Mouse (Mus musculus): ENCODE results near the gene Slc26a3.
A peak's percentile ranks its signal among the peaks of the same experiment; 100 is the strongest.
"Not testable (repeated sequence)": the region's sequence is repeated elsewhere in the genome, so short reads cannot be mapped to it uniquely, and the experiment has no call there.

The Slc26a3 gene

DNA sequence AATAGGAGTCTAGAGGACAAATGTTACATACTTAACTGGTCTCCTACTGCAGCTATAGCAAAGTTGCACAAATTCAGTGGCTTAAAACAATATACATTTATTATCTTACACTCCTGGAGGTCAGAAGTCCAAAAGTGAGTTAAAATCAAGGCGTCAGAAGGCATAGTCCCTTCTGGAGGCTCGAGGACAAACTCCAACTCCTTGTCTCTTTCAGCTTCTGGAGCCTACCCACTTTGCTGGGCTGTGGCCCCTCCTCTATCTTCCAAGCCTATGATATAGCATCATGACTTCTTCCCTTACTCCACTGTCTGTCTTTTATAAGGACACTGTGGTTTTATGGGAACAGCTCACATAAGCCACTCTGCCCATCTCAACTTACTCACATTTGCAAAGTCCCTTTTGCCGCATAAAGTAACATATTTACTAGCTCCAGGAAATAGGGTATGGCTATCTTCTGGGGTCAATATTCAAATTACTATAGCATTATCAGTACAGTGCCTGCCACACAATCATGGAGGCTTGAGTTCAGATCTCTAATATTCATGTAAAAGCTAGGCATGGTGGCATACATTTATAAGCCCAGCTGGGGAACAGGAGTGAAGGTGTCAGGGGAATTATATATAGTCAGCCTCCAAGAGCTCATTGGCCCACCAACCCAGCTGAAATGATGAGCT, 31.4 kb downstream of the Slc26a3 start:
- DNase-seq (ENCODE audit: low read depth, low spot score): no peak

GRCm38 (mm10) chr12:31437791-31438190, 47.1 kb downstream of the Slc26a3 start:
- no peak for DNase-seq (ENCODE audit: low read depth, low spot score)

- DNase-seq (ENCODE audit: low read depth, low spot score): no peak
Observed at GRCm38 (mm10) chr12:31439612-31440011, 48.9 kb downstream of the Slc26a3 start.

GRCm38 (mm10) chr12:31444131-31444546, 53.5 kb downstream of the Slc26a3 start:
- DNase-seq (ENCODE audit: low read depth, low spot score): peak; percentile 74

DNA sequence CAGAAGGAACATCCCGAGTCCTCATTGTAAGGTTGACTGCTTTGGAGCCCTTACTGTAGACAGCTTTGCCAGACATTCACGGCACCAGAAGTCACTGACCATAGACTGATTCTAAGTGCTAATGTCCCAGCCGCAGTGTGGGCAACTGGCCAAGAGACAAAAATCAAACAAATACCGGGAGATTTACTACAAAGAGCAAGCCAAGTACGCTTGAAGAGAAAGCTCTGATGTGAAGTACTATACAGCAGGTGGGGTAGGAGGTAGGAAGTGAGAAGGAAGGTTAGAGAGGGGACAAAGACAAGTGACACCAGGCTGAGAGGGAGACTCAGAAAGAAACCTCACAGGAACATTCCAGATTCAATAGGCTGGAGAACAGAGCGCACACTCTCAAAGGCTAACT, 54.2 kb downstream of the Slc26a3 start:
- DNase-seq (ENCODE audit: low read depth, low spot score): no peak

- DNase-seq (ENCODE audit: low read depth, low spot score): no peak
Observed at GRCm38 (mm10) chr12:31449341-31449740, 58.7 kb downstream of the Slc26a3 start.

DNA sequence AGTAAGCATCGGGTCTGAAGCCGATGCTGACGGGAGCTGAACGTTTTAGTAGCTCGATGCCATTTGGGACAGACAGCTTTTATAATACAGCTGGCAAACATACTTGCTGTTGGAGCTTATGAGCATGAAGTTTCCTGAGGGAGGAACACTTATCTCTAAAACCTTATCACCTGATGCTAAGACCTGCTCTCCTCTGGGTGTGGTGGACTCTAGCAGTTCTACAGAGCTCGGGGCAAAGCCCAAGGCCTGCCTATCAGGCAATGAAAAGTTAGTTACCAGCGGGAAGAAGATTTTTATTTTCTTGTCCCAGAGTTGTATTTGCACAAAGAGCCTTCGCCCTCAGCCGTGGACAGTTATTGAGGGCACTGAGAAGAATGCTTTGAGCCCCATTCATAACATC, 65.6 kb downstream of the Slc26a3 start:
- DNase-seq (ENCODE audit: low read depth, low spot score): no peak

- no peak for DNase-seq (ENCODE audit: low read depth, low spot score)
Observed at GRCm38 (mm10) chr12:31458474-31458873, 67.8 kb downstream of the Slc26a3 start.

DNA sequence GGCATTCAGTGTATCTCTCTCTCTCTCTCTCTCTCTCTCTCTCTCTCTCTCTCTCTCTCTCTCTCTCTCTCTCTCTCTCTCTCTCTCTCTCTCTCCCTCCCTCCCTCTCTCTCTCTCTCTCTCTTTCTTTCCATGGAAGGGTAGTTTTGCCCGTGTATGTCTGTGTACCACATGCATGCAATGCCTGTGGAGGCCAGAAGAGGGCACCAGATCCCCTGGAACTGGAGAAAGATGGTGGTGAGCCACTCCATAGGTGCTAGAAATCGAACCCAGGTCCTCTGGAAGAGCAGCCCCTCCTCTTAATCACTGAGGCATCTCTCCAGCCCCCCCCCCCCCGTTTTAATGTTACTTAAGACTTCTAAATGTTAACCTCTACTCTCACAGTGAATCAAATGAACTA, 69.6 kb downstream of the Slc26a3 start:
- DNase-seq (ENCODE audit: low read depth, low spot score): not testable (repeated sequence)

DNA sequence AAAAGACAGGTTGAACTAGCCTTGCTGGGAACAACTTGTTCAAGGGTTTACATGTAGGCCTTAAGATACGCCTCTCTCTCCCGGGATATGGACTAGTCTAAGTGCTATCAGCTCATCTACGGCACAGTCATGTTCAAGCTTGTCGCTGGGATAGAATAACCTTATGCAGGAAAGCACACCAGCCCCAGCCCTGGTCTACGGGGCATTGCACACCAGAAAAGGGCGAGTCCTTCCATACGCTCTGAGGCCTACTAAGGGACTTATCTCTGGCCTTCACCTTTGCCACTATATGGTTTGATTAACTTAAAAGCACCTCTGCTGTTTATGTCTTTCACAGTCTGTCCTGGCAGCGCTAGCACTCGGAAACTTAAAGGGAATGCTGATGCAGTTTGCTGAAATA, 70.7 kb downstream of the Slc26a3 start:
- no peak for DNase-seq (ENCODE audit: low read depth, low spot score)

DNA sequence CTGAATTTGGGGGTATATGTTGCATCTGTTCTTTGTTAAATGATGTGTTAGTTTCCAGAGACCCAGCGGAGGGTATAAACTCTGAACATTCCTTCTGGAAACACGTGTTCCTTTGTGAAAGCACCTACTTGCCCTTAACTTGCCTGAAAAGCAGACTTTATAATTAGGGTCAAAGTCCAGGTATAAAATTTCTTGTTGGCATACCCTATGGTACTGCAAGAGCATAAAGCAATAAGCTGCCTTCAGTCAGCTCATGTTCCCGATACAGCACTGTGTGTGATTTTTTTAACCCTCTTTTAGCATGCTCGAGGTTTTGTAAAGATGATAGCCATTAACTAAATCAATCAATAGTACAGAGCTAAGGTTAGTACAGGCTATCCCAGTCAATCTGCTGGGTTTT, 71.9 kb downstream of the Slc26a3 start:
- no peak for DNase-seq (ENCODE audit: low read depth, low spot score)

GRCm38 (mm10) chr12:31478182-31478581, 87.5 kb downstream of the Slc26a3 start:
- not testable (repeated sequence) for DNase-seq (ENCODE audit: low read depth, low spot score)

GRCm38 (mm10) chr12:31486431-31486830, 95.8 kb downstream of the Slc26a3 start:
- DNase-seq (ENCODE audit: low read depth, low spot score): no peak

GRCm38 (mm10) chr12:31498936-31499313, 108.3 kb downstream of the Slc26a3 start:
- DNase-seq (ENCODE audit: low read depth, low spot score): no peak

DNA sequence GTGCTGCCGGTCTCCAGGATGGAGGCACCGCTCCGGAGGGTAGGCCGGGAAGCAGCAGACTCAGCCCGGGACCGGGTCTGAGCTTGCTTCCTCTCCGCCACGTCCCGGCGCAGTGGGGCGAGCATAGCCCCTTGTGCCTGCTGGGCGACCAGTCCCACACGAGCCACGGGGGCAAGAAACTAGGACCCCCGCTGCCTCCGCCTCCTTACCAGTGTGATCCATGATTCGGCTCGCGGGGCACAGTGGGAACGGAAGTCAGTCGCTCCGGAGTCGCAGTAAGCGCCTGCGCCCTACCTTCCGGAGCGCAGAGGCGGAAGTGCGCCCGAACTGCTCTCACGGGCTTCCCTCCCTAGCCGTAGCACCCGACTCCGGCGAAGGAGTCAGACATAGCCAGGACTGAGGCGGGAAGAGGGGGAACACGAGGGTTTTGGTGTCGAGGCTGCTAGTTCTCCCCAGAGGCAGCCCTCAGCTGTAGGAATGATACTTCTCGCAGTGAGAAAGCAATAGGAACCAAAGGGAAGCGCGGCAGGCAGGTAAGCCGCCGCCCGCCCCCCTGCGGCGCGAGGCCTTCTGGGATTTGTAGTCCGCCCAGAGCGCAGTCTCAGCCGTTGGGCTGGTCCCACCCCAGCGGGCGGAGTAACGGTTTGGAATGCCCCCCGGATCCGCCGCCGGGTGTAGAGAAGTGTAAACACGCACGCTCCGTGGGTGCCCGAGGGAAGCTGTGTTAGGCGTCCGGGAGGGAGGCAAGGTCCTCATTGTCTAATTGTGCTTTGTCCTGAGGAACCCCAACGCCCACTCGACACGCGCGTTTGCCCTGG, 108.9 kb downstream of the Slc26a3 start, which contains the start of gene Cbll1:
Gene Cbll1 (minus strand): TSS at position 303 of the 818 bp plus-strand sequence.
- DNase-seq (ENCODE audit: low read depth, low spot score): peak; percentile 94

DNA sequence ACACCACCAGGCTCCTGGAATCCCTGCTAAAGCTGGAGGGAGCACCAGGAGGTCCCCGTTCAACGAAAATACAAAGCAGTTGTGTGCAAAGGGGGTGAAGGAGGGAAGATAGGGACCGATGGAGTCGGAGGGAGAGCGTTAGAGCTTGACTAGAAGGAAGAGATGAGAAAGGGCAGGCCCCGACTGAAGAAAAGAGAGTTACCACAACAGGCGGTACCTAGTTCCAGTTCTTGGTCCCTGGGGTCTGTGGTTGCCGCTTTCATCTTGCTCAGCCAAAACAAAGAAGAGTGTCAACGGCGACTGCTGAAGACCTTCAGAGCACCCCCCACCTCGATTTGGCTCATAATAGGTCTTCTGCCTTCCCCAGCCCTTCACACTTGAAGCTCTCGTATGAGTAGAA, 109.5 kb downstream of the Slc26a3 start:
- peak; percentile 39 for DNase-seq (ENCODE audit: low read depth, low spot score)

DNA sequence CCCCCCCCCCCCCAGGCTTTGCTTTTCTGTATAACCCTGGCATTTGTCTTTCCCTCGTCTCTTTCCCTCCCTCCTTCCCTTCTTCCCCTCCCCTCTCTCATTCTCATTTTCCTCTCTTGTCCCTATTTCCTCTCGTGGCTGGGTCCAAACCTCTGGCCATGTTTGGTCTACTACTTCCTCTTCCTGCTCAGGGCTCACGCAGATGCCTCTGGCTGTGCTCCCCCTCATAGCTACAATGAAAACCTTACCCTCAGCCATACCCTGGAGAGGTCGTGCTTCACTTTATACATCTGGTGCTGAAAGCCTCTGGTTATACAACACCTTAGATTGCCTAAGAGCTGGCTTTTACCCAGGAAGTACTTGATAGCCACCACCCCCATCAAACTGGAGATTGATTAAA, 110.6 kb downstream of the Slc26a3 start:
- no peak for DNase-seq (ENCODE audit: low read depth, low spot score)

DNA sequence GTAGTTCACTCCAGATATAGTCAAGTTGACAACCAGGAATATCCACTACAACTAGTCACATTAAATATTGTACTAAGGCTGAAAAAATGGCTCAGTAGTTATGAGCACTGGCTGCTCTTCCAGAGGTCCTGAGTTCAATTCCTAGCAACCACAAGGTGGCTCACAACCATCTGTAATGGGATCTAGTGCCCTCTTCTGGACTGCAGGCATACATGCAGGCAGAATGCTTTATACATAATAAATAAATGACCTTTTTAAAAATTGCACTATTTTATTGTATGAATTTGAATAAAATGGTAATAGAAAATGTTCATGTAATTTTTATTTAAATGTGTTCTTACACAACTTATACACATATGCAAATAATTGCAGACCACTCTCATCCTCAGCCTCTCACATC, 112.5 kb downstream of the Slc26a3 start:
- DNase-seq (ENCODE audit: low read depth, low spot score): no peak

DNA sequence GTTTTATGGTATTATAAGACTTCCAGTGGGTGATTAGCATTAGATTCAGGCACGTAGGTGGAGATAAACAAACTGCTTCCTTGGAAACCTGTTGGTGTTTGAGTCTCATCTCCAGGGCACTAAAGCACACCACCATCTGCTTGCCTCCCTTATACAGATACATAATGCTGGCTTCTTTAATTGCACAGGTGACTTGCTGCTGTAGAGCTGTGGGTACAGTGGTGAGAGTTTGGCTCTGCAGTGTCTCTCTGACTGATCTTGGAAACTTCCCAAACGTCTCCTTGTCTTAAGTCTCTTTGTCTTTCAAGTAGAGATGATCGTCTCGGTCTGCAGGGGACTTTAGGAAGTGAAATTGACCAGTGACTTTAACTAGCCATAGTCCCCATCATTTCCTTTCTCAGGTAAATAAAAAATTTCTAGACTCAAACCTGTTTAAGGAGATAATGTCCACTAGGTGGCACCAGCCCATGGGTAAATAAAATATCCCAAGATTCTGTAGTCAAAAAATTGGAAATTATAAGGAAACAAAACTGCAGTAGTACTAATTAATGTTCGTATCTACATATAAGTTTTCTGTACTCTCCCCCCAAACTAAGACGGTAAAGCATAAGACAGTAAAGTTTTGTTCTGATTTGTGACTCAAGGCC, 117.2 kb downstream of the Slc26a3 start:
- DNase-seq (ENCODE audit: low read depth, low spot score): peak; percentile 31

DNA sequence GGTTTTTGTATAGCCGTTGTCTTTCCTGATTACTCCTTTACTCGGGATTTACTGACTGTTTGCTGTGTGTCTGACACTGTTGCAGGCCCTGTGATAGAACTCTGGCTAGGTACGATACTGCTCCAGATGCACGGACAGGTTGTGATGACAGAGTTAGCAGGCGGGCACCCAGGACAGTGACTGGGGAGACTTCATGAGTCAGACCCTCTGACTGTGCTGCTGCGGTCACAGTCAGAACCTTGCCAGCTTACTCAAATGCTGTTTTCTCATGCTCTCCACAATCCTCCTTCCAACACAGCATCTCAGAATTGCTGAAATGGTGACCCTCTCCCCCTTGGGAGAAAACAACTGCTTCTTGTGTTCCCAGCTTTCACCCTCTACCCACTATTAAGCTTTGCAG, 117.8 kb downstream of the Slc26a3 start:
- DNase-seq (ENCODE audit: low read depth, low spot score): no peak

DNA sequence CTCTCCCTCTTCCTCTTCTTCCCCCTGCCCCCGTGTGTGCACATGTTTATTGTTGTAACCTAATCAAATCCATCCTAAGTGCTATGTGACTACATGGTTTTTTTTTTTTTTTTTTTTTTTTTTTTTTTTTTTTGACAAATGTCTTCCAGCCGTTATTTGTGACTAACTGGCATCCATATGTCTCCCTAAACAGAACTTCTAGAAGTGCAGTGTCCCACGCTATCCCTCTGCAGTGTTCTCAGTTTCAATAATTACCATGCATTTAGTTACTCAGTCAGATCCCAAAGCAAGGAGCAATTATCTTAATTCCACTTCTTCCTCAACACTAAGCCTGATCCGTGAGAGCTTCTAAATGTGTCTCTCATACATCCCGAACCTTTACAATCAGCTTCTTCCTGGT, 120.5 kb downstream of the Slc26a3 start:
- DNase-seq (ENCODE audit: low read depth, low spot score): no peak

DNA sequence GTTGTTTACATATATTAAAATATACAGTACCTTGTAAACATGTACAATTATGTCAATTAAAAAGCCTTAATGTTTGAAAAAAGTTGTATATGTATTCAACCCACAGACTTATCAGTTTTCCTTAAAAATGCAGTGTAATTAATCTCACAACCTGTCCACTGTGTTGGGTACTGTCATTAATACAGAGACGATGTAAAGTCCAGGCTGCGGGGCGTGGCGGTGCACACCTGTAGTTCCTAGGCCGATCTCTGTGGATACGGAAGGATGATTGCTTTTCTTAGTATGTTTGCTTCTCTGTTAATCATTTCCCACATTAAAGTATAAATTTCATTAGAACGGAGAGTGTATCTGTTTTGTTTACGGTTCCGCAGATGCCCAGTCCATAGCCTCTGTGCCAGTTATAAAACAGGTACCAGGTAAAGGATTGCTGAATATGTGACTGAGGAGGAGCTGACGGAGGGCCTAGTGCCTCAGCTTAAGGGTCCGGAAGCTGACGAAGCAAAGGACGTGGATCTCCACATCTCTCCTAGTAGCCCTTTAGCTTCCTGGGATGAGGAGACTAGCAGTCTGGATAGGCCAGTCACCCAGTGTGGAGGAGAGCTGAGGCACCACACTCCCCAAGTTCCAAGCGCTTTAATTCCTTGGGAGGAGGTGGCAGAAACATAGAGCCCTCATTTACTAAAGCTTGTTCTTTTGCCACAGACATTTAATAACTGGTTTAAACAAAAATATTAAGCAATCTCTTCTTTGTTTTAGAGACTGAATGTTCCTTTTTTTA, 122.2 kb downstream of the Slc26a3 start:
- DNase-seq (ENCODE audit: low read depth, low spot score): no peak

Measured in mesoderm, embryonic 11.5 days (tissue).